Mouse (Mus musculus): ENCODE results near the gene AL732309.1.
A peak's percentile ranks its signal among the peaks of the same experiment; 100 is the strongest.
"Not testable (repeated sequence)": the region's sequence is repeated elsewhere in the genome, so short reads cannot be mapped to it uniquely, and the experiment has no call there.

The AL732309.1 gene

DNA sequence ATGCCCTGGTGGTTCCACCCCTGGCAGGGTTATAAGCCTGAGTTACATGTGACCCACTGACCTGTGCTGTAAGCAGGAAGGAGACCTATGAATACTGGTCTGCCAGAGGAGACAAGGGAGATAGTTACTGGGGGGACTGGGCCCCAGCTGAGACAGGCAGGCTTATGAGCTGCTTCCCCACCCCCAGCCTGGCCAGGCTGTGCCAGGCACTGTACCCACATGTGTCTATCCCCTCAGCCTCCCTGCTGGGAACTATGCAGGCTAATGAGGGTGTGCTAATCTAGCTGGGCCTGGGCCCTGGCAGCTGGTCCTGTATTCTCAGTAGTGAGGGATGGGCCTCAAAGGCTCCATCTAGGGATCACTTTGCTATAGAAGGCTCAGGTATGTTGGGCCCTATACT lies 20.6 kb upstream of the AL732309.1 start:
- DNase-seq = no peak

DNA sequence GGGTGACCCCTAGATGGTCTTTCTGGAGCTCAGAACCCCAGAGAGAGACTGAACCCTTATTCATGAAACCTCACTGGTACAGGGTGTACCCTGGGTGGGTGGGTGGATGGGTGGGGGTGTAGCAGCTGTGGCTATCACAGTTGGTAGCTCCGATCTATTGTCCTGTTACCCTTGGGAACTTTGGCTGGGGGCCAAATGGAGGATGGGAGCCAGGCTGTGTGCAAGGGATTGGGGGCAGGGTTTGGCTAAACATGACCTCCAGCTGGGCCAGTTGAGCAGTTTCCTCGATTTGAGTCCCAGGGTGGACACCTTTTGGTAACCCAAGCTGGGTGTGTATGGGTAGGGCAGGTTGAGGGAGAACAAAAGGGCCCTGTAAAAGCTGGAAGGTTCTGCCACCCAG lies 20.1 kb upstream of the AL732309.1 start:
- peak; percentile 75 for DNase-seq

DNA sequence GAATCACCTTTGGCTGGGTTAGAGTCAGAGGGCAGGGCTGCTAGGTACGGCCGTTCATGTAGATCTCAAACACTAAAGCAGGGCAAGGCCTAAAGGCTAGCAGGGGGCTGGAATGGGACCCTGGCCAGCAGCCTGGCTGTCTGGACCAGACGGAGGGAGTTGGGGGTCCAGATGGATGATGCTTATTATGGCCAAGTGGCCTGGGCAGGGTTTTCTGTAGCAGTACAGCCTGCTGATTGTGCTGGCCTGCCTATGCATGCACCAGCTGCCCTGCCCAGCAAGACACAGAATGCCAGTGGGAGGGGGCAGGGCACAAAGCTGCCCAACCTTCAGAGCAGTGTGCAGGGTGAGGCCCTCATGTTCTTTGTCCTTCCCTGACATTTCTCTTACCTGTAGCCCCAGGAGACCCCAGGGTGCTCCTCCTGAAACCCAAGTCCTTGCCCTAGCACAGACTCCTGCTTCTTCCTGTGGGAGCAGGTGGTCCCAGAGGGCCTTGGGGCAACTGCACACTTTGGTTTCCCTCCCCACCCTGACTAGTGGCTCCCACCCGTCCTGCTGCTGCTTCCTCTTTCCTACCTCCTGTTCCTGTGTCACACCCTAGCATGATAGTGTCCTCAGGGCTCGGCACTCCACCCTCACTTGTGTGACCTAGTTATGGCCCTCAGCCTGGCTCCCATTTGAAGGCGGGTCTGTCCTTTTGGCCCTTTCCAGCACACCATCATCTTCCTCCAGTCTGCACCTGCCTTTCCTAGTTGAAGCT lies 19.4 kb upstream of the AL732309.1 start:
- peak; percentile 49 for DNase-seq

DNA sequence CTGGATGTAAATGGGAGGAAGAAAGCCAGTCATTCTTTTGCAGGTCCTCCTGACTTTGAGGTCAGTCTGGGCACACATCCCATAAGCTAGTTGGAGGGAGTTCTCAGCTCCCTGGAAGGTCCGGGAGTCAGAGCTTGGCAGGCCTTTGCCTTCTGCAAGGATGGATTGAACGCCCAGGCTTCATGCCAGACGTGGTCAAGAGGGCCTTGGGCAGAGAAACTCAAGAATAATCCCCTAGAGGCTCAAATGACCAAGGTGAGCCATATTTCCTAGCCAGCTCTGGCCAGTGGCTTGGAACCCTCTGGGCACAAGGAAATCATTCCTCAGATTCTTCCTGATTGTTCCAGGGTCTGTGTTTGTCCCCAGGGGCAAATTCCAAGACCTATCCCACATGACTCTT lies 18.2 kb upstream of the AL732309.1 start:
- DNase-seq = peak; percentile 72

DNA sequence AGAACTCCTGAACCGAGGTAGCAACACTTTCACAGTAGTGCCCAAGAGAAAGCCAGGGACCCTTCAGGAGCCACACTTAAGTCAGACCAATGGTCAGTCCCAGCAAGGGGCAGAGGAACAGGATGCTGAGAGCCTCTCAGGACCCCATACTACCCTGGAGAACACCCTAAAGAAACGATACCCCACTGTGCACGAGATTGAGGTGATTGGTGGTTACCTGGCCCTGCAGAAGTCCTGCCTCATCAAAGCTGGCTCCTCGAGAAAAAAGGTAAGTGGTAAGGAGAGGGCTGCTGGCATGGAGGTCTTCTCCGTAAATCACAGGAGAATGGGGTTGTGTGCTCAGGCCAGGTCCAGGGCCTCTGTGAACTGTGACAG lies 17.6 kb upstream of the AL732309.1 start:
- no peak for DNase-seq

DNA sequence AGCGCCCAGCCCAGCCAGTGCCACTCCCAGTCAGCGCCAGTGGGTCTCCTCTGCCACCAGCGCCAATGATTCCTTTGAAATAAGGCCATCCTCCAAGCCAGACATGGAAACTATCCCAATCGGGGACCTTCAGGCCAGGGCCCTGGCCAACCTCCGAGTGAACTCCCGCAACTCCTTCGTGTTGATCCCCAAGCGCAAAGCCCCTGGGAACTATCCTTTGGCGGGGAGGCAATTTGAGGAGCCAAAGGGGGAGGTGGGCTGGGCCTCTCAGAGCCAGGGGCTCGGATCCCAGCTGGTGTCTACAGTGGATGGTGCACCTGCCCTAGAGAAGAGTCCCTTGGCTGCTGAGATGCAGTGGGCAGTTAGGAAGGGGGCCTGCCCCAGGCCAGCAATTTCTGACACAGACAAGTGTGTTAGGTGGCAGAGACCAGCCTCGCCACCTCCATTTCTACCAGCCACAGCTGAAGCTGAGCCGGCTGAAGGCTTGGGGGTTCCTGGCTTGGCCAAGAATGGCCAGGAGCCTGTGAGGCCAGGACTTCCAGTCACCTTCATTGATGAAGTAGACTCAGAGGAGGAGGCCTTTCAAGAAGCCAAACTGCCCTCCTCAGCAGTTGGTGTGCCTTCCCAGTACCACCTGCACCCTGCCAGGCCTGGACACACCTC lies 17.1 kb upstream of the AL732309.1 start:
- DNase-seq = no peak

DNA sequence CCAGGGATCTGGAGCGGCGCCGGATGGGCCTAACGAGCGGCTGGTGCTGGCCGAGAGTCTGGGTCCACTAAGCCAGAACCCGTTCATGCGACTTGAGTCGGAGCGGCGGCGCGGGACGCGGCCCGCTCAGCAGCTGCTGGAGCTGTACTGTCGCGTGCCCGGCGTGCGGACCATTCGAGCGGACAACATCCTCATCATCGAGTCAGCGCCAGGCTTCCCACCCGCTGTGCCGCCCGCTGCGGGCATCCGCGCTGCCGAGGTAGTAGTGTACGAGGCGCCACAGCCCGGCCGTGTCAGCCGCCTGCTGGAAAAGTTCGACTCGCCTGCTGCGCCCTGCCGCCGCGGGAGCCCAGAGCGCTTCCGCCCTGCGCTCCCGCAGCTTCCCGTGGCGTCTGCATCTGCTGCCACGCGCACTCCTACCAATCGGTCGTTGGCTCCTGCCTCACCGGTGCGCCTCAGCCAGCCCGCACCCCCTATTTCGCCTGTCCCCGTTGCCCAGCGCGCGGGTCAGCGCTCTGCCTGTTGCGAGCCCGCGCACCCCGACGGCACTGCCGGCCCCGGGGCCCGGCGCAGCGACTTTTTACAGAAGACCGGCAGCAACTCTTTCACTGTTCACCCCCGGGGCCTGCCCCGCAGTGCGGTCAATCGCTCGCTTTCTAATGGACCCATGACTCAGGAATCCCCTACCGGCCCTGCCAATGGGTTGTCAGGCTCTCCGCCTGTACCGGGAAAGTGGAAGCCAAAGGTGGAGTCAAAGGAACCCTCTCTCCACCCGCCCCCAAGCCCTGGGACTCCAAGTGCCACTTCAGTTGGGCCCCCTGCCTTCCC lies 16.3 kb upstream of the AL732309.1 start:
- DNase-seq = peak; percentile 63

DNA sequence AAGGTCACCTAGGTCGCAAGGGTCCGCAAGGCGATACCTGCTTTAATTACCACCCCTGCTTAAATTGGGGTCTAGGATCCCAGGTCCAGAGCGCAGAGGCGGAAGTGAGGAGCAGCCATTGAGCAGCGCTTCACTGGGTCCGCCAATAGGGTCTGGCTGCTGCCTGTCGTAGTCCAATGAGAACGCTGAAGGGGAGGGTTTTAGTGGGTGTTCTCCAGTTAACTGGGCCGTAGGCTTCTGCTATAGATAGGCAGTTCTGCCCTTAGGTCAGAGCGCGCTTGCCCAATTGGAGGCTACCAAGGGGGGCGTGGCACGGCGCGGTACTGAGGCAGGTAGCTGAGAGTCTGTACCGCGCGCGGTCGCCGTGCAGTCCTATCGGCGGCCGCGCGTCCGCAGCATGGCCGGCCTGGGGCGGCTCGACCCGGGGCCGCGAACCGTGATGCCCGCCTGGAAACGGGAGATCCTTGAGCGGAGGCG lies 15.7 kb upstream of the AL732309.1 start, which contains the start of gene Tprn:
Gene Tprn (plus strand): TSS at position 328 of the 477 bp plus-strand sequence.
- peak; percentile 97 for DNase-seq

DNA sequence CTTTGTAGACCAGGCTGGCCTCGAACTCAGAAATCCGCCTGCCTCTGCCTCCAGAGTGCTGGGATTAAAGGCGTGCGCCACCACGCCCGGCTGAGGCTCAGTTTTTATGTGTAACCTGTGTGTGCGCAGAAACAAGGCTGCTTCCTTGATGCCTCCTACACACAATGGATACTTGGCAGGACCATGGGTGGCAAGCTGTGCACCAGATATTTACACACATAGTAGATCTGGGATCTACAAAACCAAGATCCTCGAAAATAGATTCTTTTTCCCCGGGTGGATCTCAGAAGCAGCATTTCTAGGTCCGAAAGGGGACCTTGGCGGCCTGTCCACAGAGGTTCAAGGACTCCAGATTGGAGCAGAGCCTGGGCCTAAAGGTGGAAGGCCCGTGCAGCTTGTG lies 15.2 kb upstream of the AL732309.1 start:
- DNase-seq = no peak

DNA sequence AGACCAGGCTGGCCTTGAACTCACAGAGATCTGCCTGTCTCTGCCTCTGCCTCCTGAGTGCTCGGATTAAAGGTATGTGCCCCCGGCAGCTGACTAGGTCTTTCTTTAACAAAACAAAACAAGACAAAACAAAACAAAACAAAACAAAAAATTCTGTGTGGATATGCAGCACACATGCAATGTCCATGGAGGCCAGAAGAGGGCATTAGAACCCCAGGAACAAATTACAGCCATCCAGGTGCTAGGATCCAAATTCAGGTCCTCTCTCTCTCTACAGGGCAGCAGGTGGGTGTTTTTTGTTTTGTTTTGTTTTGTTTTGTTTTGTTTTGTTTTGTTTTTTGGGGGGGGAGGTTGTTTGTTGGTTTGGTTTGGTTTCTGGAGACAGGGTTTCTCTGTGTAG lies 12.2 kb upstream of the AL732309.1 start:
- DNase-seq = no peak

DNA sequence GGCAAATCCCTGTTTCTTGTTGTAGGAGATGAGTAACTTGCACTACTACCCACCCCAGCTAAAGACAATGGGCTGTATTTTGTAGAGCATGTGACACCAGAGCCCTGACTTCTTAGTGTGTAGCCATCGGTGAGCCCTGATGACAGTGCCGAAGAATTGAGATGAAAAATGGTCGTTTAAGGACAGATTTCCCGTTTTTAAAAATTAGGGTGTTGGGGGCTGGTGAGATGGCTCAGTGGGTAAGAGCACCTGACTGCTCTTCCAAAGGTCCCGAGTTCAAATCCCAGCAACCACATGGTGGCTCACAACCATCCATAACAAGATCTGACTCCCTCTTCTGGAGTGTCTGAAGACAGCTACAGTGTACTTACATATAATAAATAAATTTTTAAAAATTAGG lies 10.6 kb upstream of the AL732309.1 start:
- DNase-seq = not testable (repeated sequence)

DNA sequence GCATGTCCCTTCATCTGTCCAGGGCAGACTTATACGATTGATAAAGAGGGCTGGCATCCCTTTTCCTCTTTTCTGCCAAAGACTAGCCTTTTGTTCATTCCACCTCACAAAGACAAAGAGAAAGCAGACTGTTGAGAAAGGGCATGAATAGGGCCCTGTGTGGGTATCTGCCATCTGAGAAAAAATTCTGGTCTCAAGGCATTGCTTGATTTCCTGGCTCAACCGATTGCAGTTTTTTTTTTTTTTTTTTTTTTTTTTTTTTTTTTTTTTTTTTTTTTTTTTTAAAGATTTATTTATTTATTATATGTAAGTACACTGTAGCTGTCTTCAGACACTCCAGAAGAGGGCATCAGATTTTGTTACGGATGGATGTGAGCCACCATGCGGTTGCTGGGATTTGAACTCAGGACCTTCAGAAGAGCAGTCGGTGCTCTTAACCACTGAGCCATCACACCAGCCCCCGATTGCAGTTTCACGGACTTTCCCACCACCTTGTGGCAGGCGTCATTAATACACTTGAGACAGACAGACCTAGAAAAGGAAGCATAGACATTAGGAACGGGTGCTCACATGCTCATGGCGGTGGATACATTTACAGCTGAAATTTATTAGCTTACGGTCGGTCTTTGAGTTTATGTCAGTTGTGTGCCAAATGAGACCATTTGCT lies 9.9 kb upstream of the AL732309.1 start:
- peak; percentile 78 for DNase-seq

DNA sequence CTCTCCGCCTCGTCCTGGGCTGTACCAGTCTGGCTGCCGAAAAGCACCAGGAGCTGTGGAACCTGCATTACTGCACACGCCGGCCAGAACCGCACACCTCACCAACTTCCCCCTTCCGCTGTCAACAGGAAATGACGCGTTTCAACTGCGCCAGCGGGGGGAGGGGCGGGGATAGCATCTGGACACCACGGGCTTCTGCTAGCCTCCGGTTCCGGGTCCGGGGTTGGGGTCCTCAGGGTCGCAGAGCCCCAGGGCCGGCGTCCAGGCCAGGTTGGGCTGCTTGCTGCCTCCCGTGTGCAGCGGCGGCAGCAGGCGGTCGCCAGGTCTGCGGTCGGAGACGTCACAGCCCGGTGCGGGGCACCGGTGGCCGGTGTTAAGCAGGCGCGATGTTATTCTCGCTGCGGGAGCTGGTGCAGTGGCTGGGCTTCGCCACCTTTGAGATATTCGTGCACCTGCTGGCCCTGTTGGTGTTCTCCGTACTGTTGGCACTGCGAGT lies 8.7 kb upstream of the AL732309.1 start, which contains the start of gene Tmem203:
Gene Tmem203 (plus strand): TSS at position 156 of the 496 bp plus-strand sequence.
- peak; percentile 94 for DNase-seq

DNA sequence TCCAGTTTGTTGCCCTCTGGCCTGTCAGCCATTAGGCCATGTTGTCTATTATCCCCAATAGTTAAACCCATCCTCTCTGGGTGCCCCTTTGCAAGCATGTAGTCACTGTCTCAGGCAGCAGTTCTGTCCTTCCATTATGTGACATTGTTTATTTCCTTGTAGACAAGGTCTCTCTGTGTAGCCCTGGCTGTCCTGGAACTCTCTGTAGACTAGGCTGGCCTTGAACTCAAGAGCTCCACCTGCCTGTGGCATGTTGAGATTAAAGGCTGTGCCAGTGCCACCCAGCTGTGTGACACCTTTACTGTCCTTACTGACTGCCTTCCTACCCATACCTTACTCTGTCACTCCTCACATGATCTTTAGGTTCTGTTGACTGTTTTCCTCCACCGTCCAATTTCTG lies 5.7 kb upstream of the AL732309.1 start:
- DNase-seq = peak; percentile 51

DNA sequence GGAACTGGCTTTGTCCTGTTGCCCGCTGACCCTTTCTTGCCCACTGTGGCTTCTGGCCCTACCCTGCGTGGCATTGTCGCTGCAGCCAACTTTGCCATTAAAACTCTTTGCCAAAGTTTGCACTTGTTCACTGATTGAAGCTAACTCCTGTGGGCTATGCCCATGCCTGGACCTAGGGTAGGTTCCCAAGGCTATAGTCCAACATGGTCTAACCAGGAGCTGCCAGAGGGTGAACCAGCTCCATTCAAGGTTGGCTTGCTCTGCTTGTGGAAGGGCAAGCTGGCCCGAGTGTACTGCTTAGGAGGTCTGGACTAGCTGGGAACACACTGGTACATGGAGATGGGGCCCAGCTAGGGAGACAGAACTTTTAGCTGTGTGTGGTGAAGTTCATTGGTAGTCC lies 2.5 kb downstream of the AL732309.1 start:
- DNase-seq = no peak

DNA sequence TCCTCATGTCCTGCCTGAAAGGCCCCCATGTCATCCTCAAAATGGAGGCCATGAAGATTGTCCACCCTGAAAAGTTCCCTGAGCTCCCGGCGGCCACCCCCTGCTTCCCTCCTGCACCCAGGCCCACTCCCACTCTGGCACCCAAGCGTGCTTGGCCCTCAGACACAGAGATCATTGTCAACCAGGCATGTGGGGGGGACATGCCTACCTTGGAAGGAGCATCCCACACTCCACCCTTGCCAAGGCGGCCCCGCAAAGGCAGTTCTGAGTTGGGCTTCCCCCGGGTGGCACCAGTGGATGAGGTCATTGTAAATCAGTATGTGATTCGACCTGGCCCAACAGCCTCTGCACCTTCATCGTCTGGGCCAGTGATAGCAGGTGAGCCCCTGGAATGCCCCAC lies 3.3 kb downstream of the AL732309.1 start:
- DNase-seq = no peak

DNA sequence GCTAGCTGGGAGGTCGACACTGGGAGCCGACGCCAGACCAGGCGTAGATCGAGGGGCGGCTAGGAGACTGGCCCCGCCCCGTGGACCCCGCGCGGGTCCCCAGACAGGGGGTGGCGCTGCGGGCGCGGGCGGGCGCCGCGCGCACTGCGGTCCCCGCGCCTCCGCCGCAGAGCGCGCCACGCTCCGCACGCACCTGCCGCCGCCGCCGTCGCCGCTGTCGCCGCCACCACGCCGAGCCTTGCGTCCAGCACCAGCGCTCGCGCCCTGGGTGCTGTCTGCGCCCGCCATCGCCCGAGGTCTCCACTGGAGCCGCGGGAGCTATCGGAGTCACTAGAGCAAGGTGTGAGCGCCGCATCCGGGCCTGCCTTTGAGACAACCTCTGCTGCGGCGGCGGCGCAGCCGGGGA lies 4.6 kb downstream of the AL732309.1 start, which contains the start of the genes Rnf208 and Cysrt1:
Gene Rnf208 (plus strand): TSS at position 155 of the 406 bp plus-strand sequence.
Gene Cysrt1 (minus strand): TSS at position 352 of the 406 bp plus-strand sequence.
- peak; percentile 43 for DNase-seq

DNA sequence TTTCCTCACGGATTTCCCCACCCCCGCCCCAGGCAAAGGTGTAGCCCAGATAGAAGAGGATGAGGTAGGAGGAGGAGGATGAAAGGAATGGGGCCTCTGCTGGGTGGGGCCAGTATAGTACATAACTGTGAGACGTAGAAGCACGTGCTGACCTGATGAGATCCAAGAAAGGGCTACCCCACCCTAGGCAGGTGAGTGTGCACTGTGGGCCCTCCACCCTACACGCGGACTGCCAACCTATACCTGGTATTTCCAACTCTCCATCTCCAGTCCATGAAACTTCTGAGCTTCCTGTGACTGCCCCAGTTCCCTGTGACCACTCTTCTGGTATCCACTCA lies 5.3 kb downstream of the AL732309.1 start:
- no peak for DNase-seq

DNA sequence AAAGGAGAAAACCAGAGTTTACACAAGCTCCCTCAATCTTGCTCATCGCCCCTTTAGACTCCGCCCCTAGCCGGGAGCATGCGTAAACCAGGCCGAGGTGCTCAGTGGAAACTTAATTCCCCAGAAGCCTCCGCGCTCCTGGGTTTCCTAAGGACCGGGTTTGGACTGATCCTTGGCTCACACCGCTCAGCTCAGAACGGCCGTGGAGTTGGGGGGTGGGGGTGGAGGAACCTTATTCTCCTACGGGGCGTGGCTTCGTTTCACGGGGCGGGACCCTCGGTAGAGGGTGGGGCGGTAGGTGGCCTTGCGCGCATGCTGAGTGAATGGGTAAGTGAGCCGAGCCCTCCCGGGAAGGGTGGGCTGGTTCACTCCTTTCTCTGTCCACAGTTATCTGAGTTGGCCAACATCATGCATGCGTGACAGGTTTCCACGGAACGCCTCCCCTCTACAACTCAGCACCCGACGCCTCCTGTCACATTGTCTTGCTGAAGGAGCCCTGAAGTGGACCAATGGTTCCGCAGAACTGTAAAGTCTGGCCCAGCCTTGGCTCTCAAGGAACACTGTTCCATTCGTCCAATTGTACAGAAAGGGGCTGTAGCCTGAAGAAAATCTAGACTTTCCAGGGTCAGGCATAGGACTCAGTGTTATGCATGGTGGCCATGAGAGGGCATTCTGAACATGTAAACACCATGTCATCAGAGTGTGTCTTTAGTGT lies 5.8 kb downstream of the AL732309.1 start:
- peak; percentile 86 for DNase-seq

DNA sequence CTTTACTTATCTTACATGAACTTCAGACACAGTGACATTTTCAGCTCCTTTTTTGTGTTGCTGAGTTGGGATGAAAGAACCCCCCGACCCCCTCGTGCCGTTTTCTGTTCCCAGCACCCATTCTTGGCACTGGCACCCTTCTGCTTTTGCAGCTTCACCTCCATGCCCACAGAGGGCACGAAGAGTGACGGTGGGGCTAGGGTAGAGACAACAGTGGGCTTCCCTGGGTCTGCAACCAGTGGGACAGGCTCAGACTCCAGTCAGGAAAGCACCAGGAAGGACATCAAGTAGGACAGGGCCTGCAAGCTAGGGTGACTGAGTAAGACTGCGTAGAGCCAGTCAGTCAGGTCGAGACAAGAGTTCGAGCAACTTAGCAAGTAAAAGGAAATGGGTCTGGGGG lies 6.4 kb downstream of the AL732309.1 start:
- no peak for DNase-seq

DNA sequence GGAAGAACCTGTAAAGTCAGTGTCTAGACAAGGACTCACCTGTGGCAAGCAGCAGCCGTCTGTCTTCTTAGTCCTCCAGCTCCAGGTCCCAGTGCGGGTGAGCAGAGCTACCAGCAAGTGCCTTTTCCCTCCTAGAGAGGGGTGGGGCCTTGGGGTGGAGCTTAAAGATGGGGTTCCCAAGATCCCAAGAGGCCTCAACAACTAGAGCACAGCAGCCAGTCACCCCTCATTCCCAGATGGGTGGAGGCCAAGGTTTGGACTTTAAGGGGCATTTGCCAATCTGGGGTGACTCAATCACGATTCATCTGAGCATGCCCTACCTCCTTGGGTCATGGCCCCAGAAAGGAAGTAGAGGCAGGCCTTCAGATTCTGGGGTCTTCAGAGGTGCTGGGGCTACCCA lies 6.9 kb downstream of the AL732309.1 start:
- no peak for DNase-seq

DNA sequence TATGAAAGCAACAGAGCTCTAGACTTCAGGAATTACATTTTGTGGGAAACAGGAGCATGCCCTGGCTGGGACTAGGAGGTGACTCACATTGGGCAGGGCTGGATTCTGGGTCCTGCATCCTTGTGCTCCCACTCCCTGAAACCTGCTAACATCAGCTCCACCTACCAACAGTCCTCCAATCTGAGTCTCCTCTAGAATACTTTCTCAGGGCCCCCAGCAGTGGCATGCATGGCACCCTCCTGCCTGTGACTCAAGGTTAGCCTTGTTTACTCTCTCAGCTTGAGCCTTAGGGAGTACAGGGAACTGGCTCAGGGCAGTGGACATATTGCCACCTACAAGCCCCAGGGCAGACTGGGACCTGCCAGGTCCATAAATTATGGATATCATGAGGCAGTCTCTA lies 8.6 kb downstream of the AL732309.1 start:
- no peak for DNase-seq

Data from kidney, postnatal 10 days (tissue).